Mouse (Mus musculus) erythroblast, embryonic 14.5 days (primary cell): Measurements from ENCODE around the gene Mad1l1.

ENCODE experiments used
- GATA1 ChIP-seq: IDR thresholded peaks from 2 replicates; pipeline ENCODE4 v1.6.1; 2012; ENCODE audit warnings: low read length, inconsistent platforms, mixed read lengths
- TAL1 ChIP-seq: IDR thresholded peaks from 3 replicates; pipeline ENCODE4 v1.6.1; 2012; ENCODE audit warnings: low read length, inconsistent platforms, mixed read lengths

GRCm38 (mm10) chr5:140336680-140337079 is 15.3 kb upstream of the Mad1l1 start:
- no peak for TF ChIP-seq GATA1
- no peak for TF ChIP-seq TAL1
